Mouse (Mus musculus) intestine, embryonic 14.5 days (tissue): Measurements from ENCODE around the gene Pgpep1. TPM values are rescaled to one million over a fixed set of nuclear protein-coding genes. Genes with fewer than 3 reads are reported as not detected.

Experiments
- ATAC-seq: fragments of 200-750 bp; cut with Nextera tagmentation; replicated peaks from 2 replicates; pipeline ENCODE4 v1.8.0; 2017; ENCODE audit warnings: low read depth, moderate number of reproducible peaks, moderate TSS enrichment, moderate library complexity; ENCODE audit not compliant: low FRiP score, low TSS enrichment
- DNase-seq: peaks from one replicate; pipeline ENCODE4 v3.0.0-alpha.2; 2018; ENCODE audit warnings: low spot score
- H3K27ac ChIP-seq: fragments of 300-500 bp; sonication (generic); 2 replicates; pipeline ENCODE4 v1.5.1; 2014; ENCODE audit warnings: low read depth, mild to moderate bottlenecking, control low read depth
- H3K27me3 ChIP-seq: fragments of 300-500 bp; sonication (generic); replicated peaks from 2 replicates; pipeline ENCODE4 v1.6.1; 2014; ENCODE audit warnings: low read length, control low read depth; ENCODE audit not compliant: control insufficient read depth, insufficient read depth
- H3K36me3 ChIP-seq: fragments of 300-500 bp; sonication (generic); 2 replicates; pipeline ENCODE4 v1.6.1; 2014; ENCODE audit warnings: low read length, control low read depth; ENCODE audit not compliant: control insufficient read depth, insufficient read depth
- H3K4me1 ChIP-seq: fragments of 300-500 bp; sonication (generic); replicated peaks from 2 replicates; pipeline ENCODE4 v1.6.1; 2014; ENCODE audit warnings: low read length, control low read depth, mixed read lengths; ENCODE audit not compliant: control insufficient read depth, insufficient read depth
- H3K4me2 ChIP-seq: fragments of 300-500 bp; sonication (generic); 2 replicates; pipeline ENCODE4 v1.6.1; 2014; ENCODE audit warnings: low read length
- H3K4me3 ChIP-seq: fragments of 300-500 bp; sonication (generic); 2 replicates; pipeline ENCODE4 v1.5.1; 2014; ENCODE audit warnings: low read depth, low read length, control low read depth, mixed read lengths
- H3K9ac ChIP-seq: fragments of 300-500 bp; sonication (generic); 2 replicates; pipeline ENCODE4 v1.6.1; 2014; ENCODE audit warnings: mild to moderate bottlenecking, low read length
- H3K9me3 ChIP-seq: fragments of 300-500 bp; sonication (generic); 2 replicates; pipeline ENCODE4 v1.6.1; 2016; ENCODE audit warnings: low read length, control low read depth; ENCODE audit not compliant: control insufficient read depth
- WGBS: fragments of 180-500 bp; shearing (Covaris S2); extraction: QIAGEN DNeasy Blood & Tissue Kit; methylation state at CpG from one replicate; pipeline ENCODE4 v1.1.7; 2014; 5-methylcytosine and 5-hydroxymethylcytosine counted together
- polyA plus RNA-seq: library from polyadenylated mRNA; unstranded; fragments of >200 nt; fragmentation: Nextera tagmentation; extraction: Ambion mirVana; gene quantifications from 2 replicates; pipeline ENCODE4 v1.2.1, GENCODE M21; 2014

Gene Pgpep1
- polyA plus RNA-seq, 1 experiment from 2014 or later, result 65.9 TPM

GRCm38 (mm10) chr8:70693636-70694035 lies 33.4 kb upstream of the Pgpep1 start:
- Histone ChIP-seq H3K4me3 (no peak overlapping the region), H3K36me3 (no peaks in the 10 kb centered on the region), H3K4me2 (no peak overlapping the region), H3K9ac (no peak overlapping the region), H3K9me3 (no peaks in the 10 kb centered on the region), H3K27me3 (no peaks in the 10 kb centered on the region), H3K27ac (no peak overlapping the region), H3K4me1 (peaks cover 49% of the 10 kb centered on the region)
- ATAC-seq (no peak), DNase-seq (no peak)
- 74% methylated on average over 5 of the region's 5 CpGs for WGBS

GRCm38 (mm10) chr8:70691727-70692231 lies 31.6 kb upstream of the Pgpep1 start:
- Histone ChIP-seq H3K9me3 (no peaks in the 10 kb centered on the region), H3K27ac (peak overlapping the region; percentile 69), H3K36me3 (no peaks in the 10 kb centered on the region), H3K27me3 (no peaks in the 10 kb centered on the region), H3K4me3 (peak overlapping the region; percentile 22), H3K4me1 (peaks cover 41% of the 10 kb centered on the region), H3K4me2 (peak overlapping the region; percentile 53), H3K9ac (peak overlapping the region; percentile 52)
- WGBS, result 2% methylated on average over 20 of the region's 20 CpGs
- DNase-seq, result peak; percentile 85
- peak; percentile 73 for ATAC-seq

GRCm38 (mm10) chr8:70691230-70691629 lies 31.0 kb upstream of the Pgpep1 start:
- H3K4me3 ChIP-seq, result peak overlapping the region; percentile 22; the same call in 1 of the 2 replicates

GRCm38 (mm10) chr8:70689892-70690390 lies 29.8 kb upstream of the Pgpep1 start:
- Histone ChIP-seq H3K27me3 (no peaks in the 10 kb centered on the region), H3K36me3 (no peaks in the 10 kb centered on the region), H3K27ac (no peak overlapping the region), H3K4me3 (no peak overlapping the region), H3K4me2 (no peak overlapping the region), H3K4me1 (peaks cover 23% of the 10 kb centered on the region), H3K9me3 (no peaks in the 10 kb centered on the region), H3K9ac (no peak overlapping the region)
- DNase-seq, result no peak
- 0 out of 2 replicates have a peak, but pooled peaks have one; percentile 29 for ATAC-seq
- WGBS, result 71% methylated on average over 5 of the region's 5 CpGs

More at GRCm38 (mm10) chr8:70691230-70691629, 31.0 kb upstream of the Pgpep1 start:
- Histone ChIP-seq H3K27me3 (no peaks in the 10 kb centered on the region), H3K4me1 (peaks cover 36% of the 10 kb centered on the region), H3K9ac (peak overlapping the region; percentile 52), H3K27ac (peak overlapping the region; percentile 69), H3K4me2 (peak overlapping the region; percentile 53), H3K36me3 (no peaks in the 10 kb centered on the region), H3K9me3 (no peaks in the 10 kb centered on the region)
- DNase-seq (no peak), ATAC-seq (no peak)
- 52% methylated on average over 4 of the region's 4 CpGs for WGBS

- Histone ChIP-seq H3K4me3 (no peak overlapping the region), H3K4me2 (no peak overlapping the region), H3K4me1 (peaks cover 22% of the 10 kb centered on the region), H3K9me3 (no peaks in the 10 kb centered on the region), H3K27ac (no peak overlapping the region), H3K36me3 (no peaks in the 10 kb centered on the region), H3K27me3 (no peaks in the 10 kb centered on the region), H3K9ac (no peak overlapping the region)
- DNase-seq (no peak), ATAC-seq (no peak)
- WGBS, result 83% methylated on average over 3 of the region's 3 CpGs
Observed at GRCm38 (mm10) chr8:70688136-70688535, 27.9 kb upstream of the Pgpep1 start.

GRCm38 (mm10) chr8:70687576-70687975 lies 27.4 kb upstream of the Pgpep1 start:
- H3K4me3 ChIP-seq, result no peak overlapping the region
- no peaks in the 10 kb centered on the region for H3K9me3 ChIP-seq
- no peak overlapping the region for H3K9ac ChIP-seq
- no peaks in the 10 kb centered on the region for H3K36me3 ChIP-seq
- no peak for ATAC-seq
- no peaks in the 10 kb centered on the region for H3K27me3 ChIP-seq
- no peak for DNase-seq
- WGBS, result 79% methylated on average over 8 of the region's 8 CpGs
- no peak overlapping the region for H3K27ac ChIP-seq
- H3K4me2 ChIP-seq, result no peak overlapping the region
- H3K4me1 ChIP-seq, result peaks cover 23% of the 10 kb centered on the region

- H3K4me1 ChIP-seq, result peaks cover 15% of the 10 kb centered on the region
- no peaks in the 10 kb centered on the region for H3K27me3 ChIP-seq
- 59% methylated on average over 7 of the region's 7 CpGs for WGBS
- H3K4me3 ChIP-seq, result no peak overlapping the region
- no peak overlapping the region for H3K4me2 ChIP-seq
- no peaks in the 10 kb centered on the region for H3K9me3 ChIP-seq
- no peak overlapping the region for H3K27ac ChIP-seq
- ATAC-seq, result no peak
- H3K36me3 ChIP-seq, result peaks cover 11% of the 10 kb centered on the region; the same call in 1 of the 2 replicates
- no peak for DNase-seq
- H3K9ac ChIP-seq, result no peak overlapping the region
Observed at GRCm38 (mm10) chr8:70684291-70684690, 24.1 kb upstream of the Pgpep1 start.

- DNase-seq (no peak), ATAC-seq (no peak)
- peak overlapping the region; percentile 42; the same call in 1 of the 2 replicates for H3K9ac ChIP-seq
Observed at GRCm38 (mm10) chr8:70682692-70683091, 22.5 kb upstream of the Pgpep1 start.

GRCm38 (mm10) chr8:70682193-70682592 lies 22.0 kb upstream of the Pgpep1 start:
- DNase-seq (peak; percentile 71), ATAC-seq (peak; percentile 68)
- Histone ChIP-seq H3K36me3 (peaks cover 30% of the 10 kb centered on the region), H3K27me3 (no peaks in the 10 kb centered on the region), H3K9ac (peak overlapping the region; percentile 42), H3K4me1 (peaks cover 9% of the 10 kb centered on the region), H3K27ac (peak overlapping the region; percentile 43; the same call in 1 of the 2 replicates), H3K4me3 (no peak overlapping the region), H3K4me2 (peak overlapping the region; percentile 41), H3K9me3 (no peaks in the 10 kb centered on the region)
- WGBS, result 3% methylated on average over 19 of the region's 19 CpGs

More at GRCm38 (mm10) chr8:70682692-70683091, 22.5 kb upstream of the Pgpep1 start:
- H3K36me3 ChIP-seq, result peaks cover 25% of the 10 kb centered on the region
- peak overlapping the region; percentile 41 for H3K4me2 ChIP-seq
- 72% methylated on average over 3 of the region's 3 CpGs for WGBS
- no peaks in the 10 kb centered on the region for H3K9me3 ChIP-seq
- 0 out of 2 replicates have a peak overlapping the region, but pooled peaks have one; percentile 43 for H3K27ac ChIP-seq
- H3K4me3 ChIP-seq, result no peak overlapping the region
- no peaks in the 10 kb centered on the region for H3K27me3 ChIP-seq
- peaks cover 11% of the 10 kb centered on the region for H3K4me1 ChIP-seq
